17 mouse cellular contexts compared by ENCODE assay signal in genomic region chr10:12803939-12804338, GRCm38 (mm10).
"Had no signal": no experiment of that assay in that cellular context is flagged by ENCODE, and none has a peak within 500 bp of the region (broad histone marks: within the 10 kb centered on the region; RNA-seq: fewer than 3 reads in every experiment).

No protein-coding gene starts in this region.

- H3K36me3 ChIP-seq: kidney, embryonic 15.5 days; limb, embryonic 12.5 days; liver, embryonic 12.5 days; liver, embryonic 15.5 days; midbrain, embryonic 15.5 days had no signal

- H3K9ac ChIP-seq: kidney, embryonic 15.5 days; limb, embryonic 12.5 days; liver, embryonic 12.5 days; liver, embryonic 15.5 days; midbrain, embryonic 15.5 days had no signal

- H3K4me1 ChIP-seq: midbrain, embryonic 15.5 days had no signal

- ATAC-seq: liver, embryonic 12.5 days; midbrain, embryonic 15.5 days had no signal

- H3K9me3 ChIP-seq: kidney, embryonic 15.5 days; limb, embryonic 12.5 days; liver, embryonic 12.5 days; liver, embryonic 15.5 days; midbrain, embryonic 15.5 days had no signal

- H3K4me3 ChIP-seq: kidney, embryonic 15.5 days; left cerebral cortex, adult 2 months; limb, embryonic 12.5 days; liver, embryonic 12.5 days; liver, embryonic 15.5 days; midbrain, embryonic 15.5 days had no signal

- DNase-seq: kidney, adult 2 months; kidney, postnatal 10 days; kidney, postnatal 36 days; layer of hippocampus, postnatal 36 days; liver; lung, adult 2 months; lung, postnatal 14 days; lung, postnatal 4 days; thymus, adult 18-20 months; thymus, postnatal 36 days had no signal

- H3K4me2 ChIP-seq: kidney, embryonic 15.5 days; limb, embryonic 12.5 days; liver, embryonic 12.5 days; liver, embryonic 15.5 days; midbrain, embryonic 11.5 days; midbrain, embryonic 15.5 days had no signal

- H3K27ac ChIP-seq: kidney, embryonic 15.5 days; left cerebral cortex, adult 2 months; limb, embryonic 12.5 days; liver, embryonic 12.5 days; liver, embryonic 15.5 days; midbrain, embryonic 15.5 days had no signal

- H3K27me3 ChIP-seq: kidney, embryonic 15.5 days; limb, embryonic 12.5 days; liver, embryonic 12.5 days; liver, embryonic 15.5 days; midbrain, embryonic 15.5 days had no signal
